ENCODE assay signal across 8 mouse cellular contexts in the genomic region with DNA sequence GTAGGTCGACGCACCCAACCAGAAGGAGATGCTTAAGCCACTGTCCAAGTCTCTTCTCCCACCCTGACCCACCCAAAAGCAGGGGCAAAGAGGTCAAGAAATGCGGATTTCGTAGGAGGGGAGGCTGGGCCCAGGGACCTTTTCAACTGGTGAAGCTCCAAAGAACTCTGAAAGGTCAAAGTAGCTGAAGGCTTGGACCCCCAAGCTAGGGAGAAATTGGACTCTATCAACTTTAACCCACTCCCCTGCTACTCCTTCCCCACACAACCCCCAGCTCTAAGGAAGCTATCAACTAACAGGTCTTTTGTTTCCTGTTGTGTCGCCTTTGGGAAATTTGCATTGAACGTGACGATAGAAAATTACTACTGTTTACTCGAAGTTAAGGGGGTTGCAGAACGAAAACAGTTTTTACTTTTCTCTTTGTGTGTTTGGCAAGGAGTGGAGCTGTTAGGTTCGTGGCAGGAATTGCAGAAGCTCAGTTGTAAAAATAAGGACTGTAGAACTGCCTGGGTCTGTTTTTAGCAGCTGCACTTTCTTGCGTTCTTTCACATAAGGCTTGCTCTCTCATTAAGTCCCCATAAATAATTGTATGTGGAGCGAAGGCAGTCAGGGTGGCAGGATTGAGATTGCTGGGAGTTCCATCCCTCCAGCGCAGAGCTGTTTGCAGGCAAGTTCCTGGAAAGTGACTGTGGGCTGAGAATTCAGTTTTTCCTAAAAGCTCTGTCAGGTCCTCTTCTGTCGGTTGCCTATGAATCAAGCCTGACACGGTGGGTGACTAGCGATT. TPM values are rescaled to one million over a fixed set of nuclear protein-coding genes. Genes with fewer than 3 reads are reported as not detected.
A peak's percentile ranks its signal among the peaks of the same experiment; 100 is the strongest.
DNase-seq lines count a peak whose midpoint lies in the region; ATAC-seq and TF ChIP-seq lines count a peak whose summit lies in the region.

No protein-coding gene starts in this region.

- WGBS in forebrain, embryonic 15.5 days, result 3% methylated on average over 16 of the region's 16 CpGs
- 3% methylated on average over 16 of the region's 16 CpGs for WGBS in liver, postnatal 0 days (ENCODE audit: insufficient replicate concordance)
- 2% methylated on average over 16 of the region's 16 CpGs for WGBS in thymus, adult 2 months

- H3K9me3 ChIP-seq in E14TG2a.4 (ENCODE audit: low read length), result no peaks in the 10 kb centered on the region
- no peaks in the 10 kb centered on the region for H3K9me3 ChIP-seq in forebrain, embryonic 15.5 days
- H3K9me3 ChIP-seq in liver, postnatal 0 days (ENCODE audit: low read length), result no peaks in the 10 kb centered on the region

- H3K36me3 ChIP-seq in E14TG2a.4 (ENCODE audit: insufficient read depth, low read length), result no peaks in the 10 kb centered on the region
- no peaks in the 10 kb centered on the region for H3K36me3 ChIP-seq in forebrain, embryonic 15.5 days
- no peaks in the 10 kb centered on the region for H3K36me3 ChIP-seq in liver, postnatal 0 days (replicated peaks; ENCODE audit: insufficient read depth, low read length)
- H3K36me3 ChIP-seq in thymus, adult 2 months (ENCODE audit: control insufficient read depth, insufficient read depth, low read length), result peaks cover 4% of the 10 kb centered on the region

- H3K27ac ChIP-seq in forebrain, embryonic 15.5 days (replicated peaks), result no peak overlapping the region
- no peak overlapping the region for H3K27ac ChIP-seq in liver, postnatal 0 days (ENCODE audit: low read depth)
- H3K27ac ChIP-seq in thymus, adult 2 months (ENCODE audit: control insufficient read depth, insufficient read depth, low read length), result peak overlapping the region; percentile 99

- H3K9ac ChIP-seq in forebrain, embryonic 15.5 days (replicated peaks), result peak overlapping the region; percentile 76; the same call in 1 of the 2 replicates
- no peak overlapping the region for H3K9ac ChIP-seq in liver, postnatal 0 days (replicated peaks)

- no peak for TF ChIP-seq CTCF in E14TG2a.4 (conservative IDR thresholded peaks at IDR 0.05; ENCODE audit: low read length)
- TF ChIP-seq CTCF in liver, postnatal 0 days (IDR thresholded peaks at IDR 0.05; ENCODE audit: low read depth), result no peak
- TF ChIP-seq CTCF in thymus, adult 2 months (IDR thresholded peaks at IDR 0.05; ENCODE audit: borderline replicate concordance, control insufficient read depth, extremely low read depth, insufficient read depth, low read length, poor library complexity), result no peak

- TF ChIP-seq EP300 in liver, postnatal 0 days (IDR thresholded peaks at IDR 0.05; ENCODE audit: low read depth), result no peak

- H3K4me1 ChIP-seq in E14TG2a.4 (replicated peaks; ENCODE audit: low read depth, low read length), result peaks cover 68% of the 10 kb centered on the region
- peaks cover 23% of the 10 kb centered on the region for H3K4me1 ChIP-seq in forebrain, embryonic 15.5 days
- H3K4me1 ChIP-seq in liver, postnatal 0 days (ENCODE audit: insufficient read depth), result peaks cover 5% of the 10 kb centered on the region
- peaks cover 11% of the 10 kb centered on the region for H3K4me1 ChIP-seq in thymus, adult 2 months (replicated peaks; ENCODE audit: control insufficient read depth, insufficient read depth, low read length)

- H3K4me3 ChIP-seq in E14TG2a.4 (replicated peaks; ENCODE audit: low read length), result peak overlapping the region; percentile 83
- peak overlapping the region; percentile 85 for H3K4me3 ChIP-seq in forebrain, embryonic 15.5 days
- H3K4me3 ChIP-seq in liver, postnatal 0 days (ENCODE audit: low read depth, low read length), result no peak overlapping the region; the same call in none of the 2 replicates
- H3K4me3 ChIP-seq in thymus, adult 2 months (ENCODE audit: control insufficient read depth, insufficient read depth, low read length), result peak overlapping the region; percentile 90

- peaks cover 46% of the 10 kb centered on the region for H3K27me3 ChIP-seq in E14TG2a.4 (ENCODE audit: insufficient read depth, low read length)
- H3K27me3 ChIP-seq in forebrain, embryonic 15.5 days, result peaks cover 16% of the 10 kb centered on the region
- H3K27me3 ChIP-seq in liver, postnatal 0 days (ENCODE audit: insufficient read depth, low read length), result peaks cover 47% of the 10 kb centered on the region
- no peaks in the 10 kb centered on the region for H3K27me3 ChIP-seq in thymus, adult 2 months (ENCODE audit: control insufficient read depth, insufficient read depth, low read length)

- peak; percentile 47 for DNase-seq in CD4-positive helper T cell, adult 2 months (ENCODE audit: low read depth, low spot score)
- no peak for DNase-seq in liver, postnatal 0 days
- no peak for DNase-seq in thymus, adult 2 months
- DNase-seq in gastrocnemius, postnatal 10 days, result no peak
- no peak for DNase-seq in cerebellum, adult 11 months
- DNase-seq in gastrocnemius, postnatal 4 days (ENCODE audit: low spot score in 2 of 2), result no peak

- peak overlapping the region; percentile 91 for H3K4me2 ChIP-seq in forebrain, embryonic 15.5 days (replicated peaks)
- peak overlapping the region; percentile 92 for H3K4me2 ChIP-seq in liver, postnatal 0 days (ENCODE audit: low read depth, low read length)

- no peak for TF ChIP-seq POLR2A in thymus, adult 2 months (IDR thresholded peaks at IDR 0.05; ENCODE audit: control insufficient read depth, extremely low read depth, insufficient read depth, low read length, poor library complexity)

- ATAC-seq in forebrain, embryonic 15.5 days (replicated peaks), result no peak
- no peak for ATAC-seq in liver, postnatal 0 days

RNA-seq across cellular contexts. Expression of a gene that starts 0.7 kb away (rescaled TPM):
- 40.1 and 47.2 TPM in 2 replicates for polyA plus RNA-seq in forebrain, embryonic 15.5 days (2015; fragmentation: Nextera tagmentation; extraction: Ambion mirVana)
- 1.1 and 1.5 TPM in 2 replicates for polyA plus RNA-seq in liver, postnatal 0 days (2015; fragmentation: Nextera tagmentation; extraction: Ambion mirVana)
- polyA plus RNA-seq in thymus, adult 2 months (2012; rRNA removed), result 873 and 1,043 TPM in 2 replicates
- total RNA-seq in gastrocnemius, postnatal 10 days (2021), result 10 to 100 TPM; 82.9 to 84.3 TPM
- total RNA-seq in gastrocnemius, postnatal 4 days (2021), result 10 to 100 TPM; 66.4 to 68.8 TPM

Comparison
In these comparisons a context has a peak if more than half of its experiments do, and no peak if none do; other contexts are left out.
1. RNA of a gene that starts 0.7 kb away (polyA plus RNA-seq): 873 to 1,043 TPM in thymus, adult 2 months and 40.1 to 47.2 TPM in forebrain, embryonic 15.5 days; 1.1 to 1.5 TPM in liver, postnatal 0 days; every median in the first group is over 10 times any median in the second.